Mouse (Mus musculus) urinary bladder, adult 2 months (tissue): Measurements from ENCODE around the gene Creb3. TPM values are rescaled to one million over a fixed set of nuclear protein-coding genes. Genes with fewer than 3 reads are reported as not detected.
"Not testable (repeated sequence)": the region's sequence is repeated elsewhere in the genome, so short reads cannot be mapped to it uniquely, and the experiment has no call there.

Source experiments
- DNase-seq: peaks from one replicate; pipeline ENCODE4 v3.0.0; 2022; ENCODE audit warnings: low spot score
- polyA plus RNA-seq: library from polyadenylated mRNA; depleted of rRNA; stranded (reverse); fragments of >200 nt; gene quantifications from 2 replicates; pipeline ENCODE4 v1.2.3, GENCODE M21; 2012

Gene Creb3
- polyA plus RNA-seq, 1 experiment: 77.0 TPM

- no peak for DNase-seq
These were observed 21.3 kb downstream of the Creb3 start for GRCm38 (mm10) chr4:43583421-43583820.

- no peak for DNase-seq
These were observed 22.6 kb downstream of the Creb3 start, which contains the start of gene Msmp for GRCm38 (mm10) chr4:43584444-43585416. Msmp (minus strand) TSS chr4:43584494.

- DNase-seq: no peak
These were observed 23.6 kb downstream of the Creb3 start for GRCm38 (mm10) chr4:43585682-43586081.

- no peak for DNase-seq
These were observed 24.3 kb downstream of the Creb3 start for GRCm38 (mm10) chr4:43586411-43586810.

- no peak for DNase-seq
These were observed 25.5 kb downstream of the Creb3 start for GRCm38 (mm10) chr4:43587681-43588080.

- no peak for DNase-seq
These were observed 29.4 kb downstream of the Creb3 start for GRCm38 (mm10) chr4:43591543-43591942.

GRCm38 (mm10) chr4:43591961-43592360 is 29.8 kb downstream of the Creb3 start:
- no peak for DNase-seq

- no peak for DNase-seq
These were observed 31.3 kb downstream of the Creb3 start for GRCm38 (mm10) chr4:43593453-43593852.

GRCm38 (mm10) chr4:43596597-43596996 is 34.5 kb downstream of the Creb3 start:
- not testable (repeated sequence) for DNase-seq

- no peak for DNase-seq
These were observed 36.1 kb downstream of the Creb3 start for GRCm38 (mm10) chr4:43598200-43598599.

- no peak for DNase-seq
These were observed 36.7 kb downstream of the Creb3 start for GRCm38 (mm10) chr4:43598650-43599380.

- no peak for DNase-seq
These were observed 38.2 kb downstream of the Creb3 start for GRCm38 (mm10) chr4:43600195-43600934.

- DNase-seq: no peak
These were observed 42.0 kb downstream of the Creb3 start for GRCm38 (mm10) chr4:43604099-43604498.

- DNase-seq: no peak
These were observed 42.9 kb downstream of the Creb3 start for GRCm38 (mm10) chr4:43604751-43605685.

- DNase-seq: no peak
These were observed 50.4 kb downstream of the Creb3 start for GRCm38 (mm10) chr4:43612534-43612933.

GRCm38 (mm10) chr4:43613060-43613730 is 51.1 kb downstream of the Creb3 start:
- no peak for DNase-seq
